Mouse (Mus musculus): ENCODE measurements at regions not wholly inside any gene's neighbourhood (a gene's known extent, or its start where the extent isn't known, plus 50 kb on each side); places are given as distances from the start of the nearest gene placed in this dataset.

DNA sequence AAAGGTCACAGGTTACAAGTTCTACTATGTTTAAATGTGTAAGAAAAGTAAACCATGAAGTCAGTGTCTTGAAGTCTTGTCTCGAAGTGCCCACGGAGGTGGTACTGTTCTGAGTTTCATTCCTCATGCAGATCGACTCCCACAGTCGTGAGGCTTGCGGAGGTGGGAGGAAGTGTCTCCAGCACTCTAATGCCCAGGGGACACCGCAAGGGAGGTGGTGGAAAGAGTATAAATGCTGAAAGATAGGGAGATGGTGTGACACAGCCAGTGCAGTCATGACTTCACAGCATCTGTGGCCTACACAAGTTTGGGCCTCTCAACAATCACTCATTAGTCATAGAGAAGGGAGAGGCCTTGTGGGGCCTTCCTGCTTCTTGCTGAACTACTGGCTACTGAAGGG lies 112.8 kb upstream of the Adra1d start:
- TF ChIP-seq CTCF (conservative IDR thresholded peaks at IDR 0.05; ENCODE audit: insufficient read depth, insufficient read length, low read depth, low read length) (no peak), POLR2A (IDR thresholded peaks at IDR 0.05; ENCODE audit: low read depth, low read length) (no peak)
